Mouse (Mus musculus): ENCODE measurements around the gene Gm44503.

Gm44503 gene

DNA sequence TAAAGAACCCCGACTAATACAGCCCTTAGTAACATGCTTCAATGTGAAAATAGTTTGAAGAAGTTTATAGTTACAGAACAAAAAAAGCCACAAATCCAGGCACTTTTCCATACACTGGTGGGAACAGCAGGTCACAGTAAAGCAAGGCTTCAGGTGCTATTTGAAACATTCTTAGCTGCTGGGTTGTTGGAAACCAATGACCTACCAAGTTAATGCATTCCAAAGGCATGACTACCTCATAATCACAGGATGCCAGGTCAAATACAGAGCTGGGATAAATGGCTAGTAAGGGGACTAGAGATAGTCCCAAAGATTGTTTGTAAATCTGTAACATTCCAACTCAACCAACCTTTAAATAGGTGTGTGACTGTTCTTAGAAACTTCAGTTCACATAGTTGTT is 16.6 kb downstream of the Gm44503 start:
- DNase-seq: no peak

DNA sequence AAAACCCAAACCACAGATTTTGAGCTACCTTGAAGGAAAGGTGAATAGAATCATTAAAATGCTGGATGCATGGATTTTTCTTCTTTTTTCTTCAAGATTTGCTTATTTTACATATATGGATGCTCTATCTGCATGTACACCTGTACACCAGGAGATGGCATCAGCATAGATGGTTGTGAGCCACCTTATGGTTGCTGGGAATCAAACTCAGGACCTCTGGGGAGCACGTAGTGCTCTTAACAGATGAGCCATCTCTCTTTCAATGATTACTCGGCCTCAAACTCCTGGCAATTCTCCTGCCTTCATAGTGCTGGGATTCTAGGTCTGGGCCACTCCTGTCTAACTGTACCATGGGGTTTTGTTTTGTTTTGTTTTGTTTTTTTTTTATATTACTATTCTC is 24.4 kb downstream of the Gm44503 start:
- no peak for DNase-seq

DNA sequence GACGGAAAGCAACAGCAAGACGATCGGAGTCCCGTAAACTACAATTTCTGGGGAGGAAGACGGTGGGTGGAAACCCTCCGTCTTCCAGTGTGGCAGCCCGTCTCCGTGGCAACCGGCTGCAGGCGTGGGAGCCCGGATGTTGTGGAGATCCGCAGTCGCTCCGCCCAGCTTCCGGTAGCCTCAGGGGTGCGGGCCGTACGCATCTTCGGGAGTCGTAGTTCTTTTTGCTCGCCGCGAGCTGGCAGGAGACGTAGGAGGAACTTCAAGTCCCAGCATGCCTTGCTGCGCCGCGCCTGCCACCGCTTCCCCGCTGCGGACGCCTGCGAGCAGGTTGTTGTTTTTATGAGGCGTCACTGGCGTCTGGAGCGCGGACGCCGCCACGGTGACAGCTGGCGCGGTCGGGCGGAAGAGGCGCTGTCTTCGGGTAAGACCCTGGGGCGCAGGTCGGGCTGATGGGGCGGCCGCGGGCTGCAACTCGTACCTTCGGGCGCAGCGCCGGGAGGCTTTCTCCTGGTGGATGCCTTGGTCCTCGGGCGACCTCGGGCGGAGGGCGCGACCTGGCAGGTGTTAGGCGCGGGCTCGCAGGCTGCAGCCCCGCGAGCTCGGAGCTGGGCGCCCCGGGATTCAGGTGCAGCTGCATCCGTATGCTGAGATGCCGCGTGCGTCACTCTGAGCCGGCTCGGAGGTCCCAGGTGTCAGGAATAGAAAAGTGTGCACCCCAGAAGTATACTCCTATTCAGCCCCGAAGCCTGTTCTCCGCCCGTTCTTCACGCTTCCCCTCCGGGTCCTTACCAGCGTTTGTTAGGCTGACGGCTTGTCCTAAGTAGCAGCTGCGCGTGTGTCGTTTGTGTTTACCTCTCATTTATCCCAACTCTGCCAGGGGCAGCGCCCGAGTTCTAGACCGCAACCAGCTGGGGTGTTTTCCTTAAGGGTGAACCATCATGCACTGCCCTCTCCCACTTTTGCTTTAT is 26.9 kb downstream of the Gm44503 start, which contains the start of the genes Ccpg1os and Ccpg1:
TSS of gene Ccpg1os (minus strand) at position 133 of the 971 bp plus-strand sequence.
TSS of gene Ccpg1 (plus strand) at position 180 of the 971 bp plus-strand sequence.
- DNase-seq: peak; percentile 96

DNA sequence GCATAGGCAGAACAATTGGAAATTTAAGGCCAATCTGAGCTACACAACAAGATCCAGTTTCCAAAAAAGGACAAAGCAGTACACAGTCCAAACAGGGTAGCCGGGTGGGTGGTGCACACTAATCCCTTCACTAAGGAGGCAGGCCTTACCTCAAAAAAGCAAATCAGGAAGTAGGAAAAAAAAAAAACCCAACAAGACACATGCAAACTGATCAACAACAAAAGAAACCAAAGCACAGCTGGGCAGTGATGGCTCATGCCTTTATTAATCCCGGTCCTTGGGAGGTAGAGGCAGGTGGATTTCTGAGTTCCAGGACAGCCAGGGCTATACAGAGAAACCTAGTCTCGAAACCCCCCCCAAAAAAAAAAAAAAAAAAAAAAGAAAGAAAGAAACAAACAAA is 29.1 kb downstream of the Gm44503 start:
- no peak for DNase-seq

DNA sequence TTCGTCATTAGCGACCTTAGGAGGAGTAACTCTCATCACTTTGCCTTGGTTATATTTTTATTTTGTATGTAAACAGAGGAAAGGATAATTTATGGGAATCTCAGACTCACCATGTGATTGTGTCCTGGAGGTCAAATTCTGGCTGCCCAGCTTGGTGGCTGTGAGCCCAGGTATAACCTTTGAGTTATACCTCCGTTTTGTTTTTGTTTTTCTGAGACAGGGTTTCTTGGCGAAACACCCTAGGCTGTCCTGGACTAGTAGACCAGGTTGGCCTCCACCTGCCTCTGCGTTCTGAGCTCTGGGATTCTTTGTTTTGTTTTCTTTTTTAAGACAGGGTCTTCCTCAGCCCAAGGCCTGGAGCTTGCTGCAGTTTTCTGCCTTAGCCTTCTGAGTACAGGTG is 30.1 kb downstream of the Gm44503 start:
- no peak for DNase-seq

DNA sequence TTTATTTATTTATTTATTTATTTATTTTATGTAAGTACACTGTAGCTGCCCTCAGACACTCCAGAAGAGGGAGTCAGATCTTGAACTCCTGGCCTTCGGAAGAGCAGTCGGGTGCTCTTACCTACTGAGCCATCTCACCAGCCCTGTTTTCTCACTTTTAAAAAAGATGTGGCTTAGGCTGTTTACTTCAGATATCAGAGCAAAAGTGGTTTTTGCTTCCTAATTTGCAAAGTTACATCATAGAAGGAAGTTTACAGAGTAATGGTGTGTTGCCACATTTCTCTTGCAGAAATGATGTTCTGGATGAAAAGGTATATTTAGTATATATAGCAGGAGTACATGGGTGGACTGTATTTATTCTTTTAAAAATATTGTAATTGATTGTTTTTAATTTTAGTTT is 32.8 kb downstream of the Gm44503 start:
- DNase-seq: no peak

DNA sequence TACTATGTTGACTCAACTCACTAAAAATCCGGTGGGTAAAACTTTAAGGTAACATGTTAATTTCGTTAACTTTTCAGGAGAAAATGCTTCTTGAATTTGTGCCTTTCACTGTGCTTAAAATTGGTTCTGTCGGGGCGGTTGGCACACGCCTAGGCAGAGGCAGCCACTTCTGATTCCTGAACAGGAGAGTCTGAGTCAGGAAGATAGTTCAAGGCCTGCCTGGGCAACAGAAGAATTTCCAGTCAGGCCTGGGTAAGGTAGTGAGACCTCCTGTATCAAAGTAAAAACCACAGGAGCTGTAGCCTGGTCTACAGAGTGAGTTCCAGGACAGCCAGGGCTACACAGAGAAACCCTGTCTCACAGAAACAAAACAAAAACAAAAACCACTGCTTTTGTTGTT is 33.9 kb downstream of the Gm44503 start:
- DNase-seq: no peak

DNA sequence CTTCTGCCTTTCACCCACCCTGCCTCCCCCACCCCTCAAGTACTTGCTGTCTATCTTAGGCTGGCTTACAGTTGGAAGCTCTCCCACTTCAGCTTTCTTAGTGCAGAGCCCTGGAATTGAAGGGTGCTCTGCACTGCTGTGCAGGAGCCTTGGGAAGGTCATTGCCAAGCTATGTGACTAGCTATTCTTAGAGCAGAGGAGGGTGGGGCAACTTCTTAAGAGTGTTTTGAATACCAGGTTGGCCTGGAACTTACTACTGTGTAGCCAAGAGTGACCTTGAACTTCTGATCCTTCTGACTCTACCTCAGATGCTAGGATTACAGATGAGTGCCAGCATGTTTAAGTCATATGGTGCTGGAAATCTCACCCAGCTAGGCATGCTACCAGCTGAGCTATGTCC is 37.5 kb downstream of the Gm44503 start:
- DNase-seq: no peak

DNA sequence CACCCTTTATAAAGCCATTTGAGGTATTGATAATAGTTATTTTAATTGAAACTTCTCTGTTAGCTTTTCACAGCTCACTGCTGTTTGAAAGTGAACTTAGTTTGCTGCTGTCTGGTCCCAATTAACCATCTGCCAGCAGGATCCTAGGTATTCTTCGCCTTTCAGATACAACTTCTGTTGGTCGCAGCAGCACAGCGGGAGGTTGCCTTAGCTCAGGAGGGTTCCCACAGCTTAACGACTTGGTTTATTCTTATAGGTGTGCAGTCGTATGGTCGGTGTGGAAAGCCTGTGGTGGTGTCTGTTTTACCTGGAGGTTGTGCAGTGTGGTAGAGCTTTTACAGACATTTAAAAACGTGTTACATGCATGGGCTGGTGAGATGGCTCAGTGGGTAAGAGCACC is 38.2 kb downstream of the Gm44503 start:
- no peak for DNase-seq

DNA sequence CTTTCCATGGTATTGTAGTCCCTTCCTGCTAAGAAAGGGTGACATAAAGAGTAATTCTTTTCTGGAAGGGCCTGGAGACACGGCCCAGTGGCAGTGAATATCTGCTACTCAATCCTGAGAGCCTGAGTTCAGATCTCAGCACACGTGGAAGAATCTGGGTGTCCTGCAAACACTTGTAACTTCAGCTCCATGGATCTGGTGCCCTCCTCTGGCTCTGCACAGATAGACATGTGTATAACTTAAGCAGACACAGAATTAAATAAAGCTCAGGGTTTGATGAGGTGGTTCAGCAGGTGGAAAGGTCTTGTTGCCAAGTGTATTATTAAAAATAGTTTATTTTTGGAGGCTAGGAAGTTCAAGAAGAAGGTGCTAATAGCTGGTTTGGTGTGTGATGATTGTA is 41.8 kb downstream of the Gm44503 start:
- no peak for DNase-seq

DNA sequence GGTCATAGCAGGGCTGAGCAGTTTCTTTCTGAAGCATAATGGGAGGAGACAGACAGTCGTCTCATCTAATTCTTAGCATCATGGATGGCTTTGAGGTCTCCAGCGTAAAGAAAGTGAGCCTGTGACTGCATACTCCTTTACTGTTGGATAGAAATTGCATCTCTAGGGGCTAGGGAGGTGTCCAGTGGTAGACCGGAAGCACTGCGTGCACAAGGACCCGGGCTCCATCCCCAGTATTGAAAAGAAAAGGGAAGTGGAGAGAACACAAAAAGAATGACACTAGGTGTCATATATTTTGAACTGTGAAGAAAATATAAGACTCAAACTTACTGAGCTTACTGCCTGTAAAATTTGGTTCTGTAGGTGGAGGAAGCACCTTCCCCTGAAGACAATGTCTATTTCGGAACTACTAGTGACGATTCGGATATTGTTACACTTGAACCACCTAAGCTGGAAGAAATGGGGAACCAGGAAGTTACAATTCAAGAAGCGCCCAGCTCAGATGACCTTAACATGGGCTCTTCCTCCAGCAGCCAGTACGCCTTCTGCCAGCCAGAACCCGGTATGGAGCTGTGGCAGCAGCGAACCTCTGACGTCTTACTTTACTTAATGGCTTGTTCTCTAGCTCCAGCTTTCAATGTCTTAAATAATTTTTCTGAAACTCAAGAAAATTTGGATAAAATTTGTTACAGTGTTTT is 42.8 kb downstream of the Gm44503 start:
- no peak for DNase-seq

DNA sequence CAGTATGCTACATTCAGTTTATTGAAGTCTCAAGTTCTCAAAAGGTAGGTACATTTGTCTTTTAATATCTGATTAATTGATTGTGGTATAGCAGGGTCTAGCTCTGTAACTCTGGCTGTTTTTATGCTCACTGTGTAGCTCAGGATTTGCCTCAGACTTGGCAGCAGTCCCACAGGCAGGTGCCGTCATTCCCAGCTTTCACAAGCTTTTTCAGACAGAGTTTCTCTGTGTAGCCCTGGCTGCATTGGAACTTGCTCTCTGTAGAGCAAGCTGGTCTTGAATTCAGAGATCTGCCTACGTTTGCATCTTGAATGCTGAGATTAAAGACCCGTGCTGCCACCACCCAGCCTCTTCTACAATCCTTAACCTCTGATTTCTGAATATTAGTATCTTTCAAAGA is 43.5 kb downstream of the Gm44503 start:
- no peak for DNase-seq

DNA sequence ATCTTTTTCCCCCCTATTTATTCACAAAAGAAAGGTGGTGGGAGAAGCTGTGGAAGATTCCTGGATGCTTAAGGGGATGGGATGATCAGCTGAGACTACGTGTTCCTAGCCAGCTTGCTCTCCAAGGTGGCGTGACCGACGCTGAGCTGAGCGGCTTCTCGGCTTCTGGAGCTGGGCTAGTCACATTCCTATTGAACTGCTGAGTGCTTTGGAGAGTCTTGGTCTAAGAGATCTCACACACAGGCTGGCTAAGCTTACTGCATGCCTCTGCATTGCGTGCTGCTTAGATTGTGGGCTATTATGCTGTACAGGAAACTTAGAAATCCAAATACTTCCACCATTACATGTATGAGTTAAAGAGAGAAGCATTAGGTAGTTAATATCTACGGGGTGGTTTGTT is 45.4 kb downstream of the Gm44503 start:
- no peak for DNase-seq

DNA sequence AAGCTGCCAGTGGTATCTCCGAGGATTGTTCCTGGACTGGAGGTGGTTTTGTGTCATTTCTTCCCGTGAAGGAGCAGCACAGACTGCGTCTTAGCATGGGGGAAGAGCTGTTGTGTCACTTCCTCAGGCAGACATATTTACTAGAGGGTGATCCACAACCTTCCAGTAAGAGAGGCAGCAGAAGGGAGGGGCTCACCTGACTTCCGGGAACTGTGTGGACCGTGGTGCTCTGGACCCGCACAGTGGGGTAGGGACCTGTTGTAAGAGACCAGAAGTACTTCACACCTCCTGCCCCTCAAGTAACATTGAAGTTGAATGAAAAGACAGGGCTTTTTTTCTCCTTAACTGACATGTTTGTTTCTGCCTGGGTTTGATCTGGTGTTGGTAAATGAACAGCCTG is 46.5 kb downstream of the Gm44503 start:
- DNase-seq: no peak

DNA sequence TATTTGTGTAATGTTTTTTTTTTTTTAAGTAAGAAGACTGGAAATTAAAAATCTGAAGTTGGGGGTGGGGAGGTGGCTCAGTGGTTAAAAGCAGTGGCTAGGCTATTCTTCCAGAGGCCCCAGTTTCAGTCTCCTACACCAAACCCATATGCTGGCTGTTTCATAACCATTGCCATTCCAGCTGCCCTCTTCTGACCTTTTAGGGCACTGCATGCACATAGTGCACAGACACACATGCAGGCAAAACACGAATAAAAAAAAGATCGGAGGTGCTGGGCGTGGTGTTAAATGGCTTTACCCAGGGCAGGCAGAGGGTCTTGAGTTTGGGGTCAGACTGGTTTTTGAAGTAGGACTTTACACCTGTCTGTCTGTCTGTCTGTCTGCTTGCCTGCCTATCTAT is 47.5 kb downstream of the Gm44503 start:
- DNase-seq: no peak

DNA sequence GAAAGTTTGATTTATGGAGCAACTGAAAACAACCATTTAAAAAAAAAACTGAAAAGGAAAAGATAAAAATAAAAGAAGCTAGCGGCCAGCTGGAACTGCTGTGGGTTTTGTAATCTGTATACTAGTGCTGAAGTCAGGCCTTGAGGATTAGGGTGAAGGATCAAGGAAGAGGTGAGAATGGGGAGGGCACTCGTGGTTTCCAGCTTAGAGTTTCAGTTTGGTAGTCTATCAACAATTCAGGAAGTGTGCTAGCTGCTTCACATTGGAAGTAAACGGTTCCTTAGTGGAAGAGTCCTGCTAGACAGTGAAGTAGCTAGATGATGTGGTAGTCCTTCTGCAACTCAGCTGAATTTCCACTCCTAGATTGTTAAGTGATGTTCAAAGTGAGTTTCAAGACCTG is 49.7 kb downstream of the Gm44503 start:
- DNase-seq: no peak

DNA sequence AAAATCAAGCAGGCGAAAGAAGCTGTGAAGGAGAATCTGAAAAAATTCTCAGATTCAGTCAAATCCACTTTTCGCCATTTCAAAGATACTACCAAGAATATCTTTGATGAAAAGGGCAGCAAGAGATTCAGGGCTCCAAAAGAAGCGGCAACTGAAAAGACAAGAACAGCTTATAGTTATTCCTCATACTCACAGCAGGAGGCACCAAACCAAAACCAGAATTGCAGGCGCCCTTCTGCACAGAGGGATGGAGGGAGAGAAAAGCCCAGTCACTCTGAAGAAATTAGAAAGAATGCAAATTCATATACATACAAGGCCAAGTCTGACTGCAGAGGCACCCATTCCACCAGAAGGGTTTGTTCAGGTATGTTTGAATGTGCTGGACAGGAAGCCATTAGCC is 54.0 kb downstream of the Gm44503 start:
- DNase-seq: no peak

DNA sequence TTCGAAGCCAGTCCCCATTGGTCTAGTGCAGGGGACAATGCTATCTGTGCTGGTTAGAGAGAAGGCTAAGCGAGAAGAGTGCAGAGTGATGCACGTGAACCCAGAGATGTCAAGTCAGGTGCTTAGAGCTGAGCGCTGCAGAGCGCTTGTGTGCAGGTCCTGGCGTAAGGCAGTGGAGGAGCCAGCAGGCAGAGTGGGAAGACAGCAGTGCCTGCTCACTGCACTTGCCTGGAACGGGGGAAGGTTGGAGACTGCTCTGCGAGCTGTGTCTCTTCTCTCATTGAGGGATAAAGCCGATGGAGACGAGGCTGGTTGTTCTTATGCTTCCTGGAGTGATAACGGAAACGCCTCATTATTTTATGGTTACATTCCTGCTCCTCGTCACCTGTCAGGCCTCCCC is 56.1 kb downstream of the Gm44503 start:
- DNase-seq: no peak

DNA sequence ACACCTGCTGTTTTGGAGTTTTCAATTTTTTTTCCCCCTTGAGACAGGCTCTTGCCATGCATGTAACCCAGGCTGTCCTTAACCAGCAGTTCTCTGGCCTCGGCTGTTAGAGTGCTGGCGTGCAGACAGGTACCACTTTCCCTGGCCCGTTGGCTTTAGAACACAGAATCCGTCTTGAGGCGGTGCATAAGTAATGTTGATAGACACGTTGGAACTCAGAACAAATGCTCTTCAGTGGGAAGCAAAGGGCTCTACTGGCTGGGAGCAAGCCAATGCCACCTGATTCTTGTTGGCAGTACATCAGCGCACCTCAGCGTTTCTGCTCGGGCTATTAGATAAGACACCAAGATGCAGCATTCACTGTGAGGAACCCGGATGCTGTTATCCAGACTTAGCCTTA is 61.2 kb downstream of the Gm44503 start:
- no peak for DNase-seq

DNA sequence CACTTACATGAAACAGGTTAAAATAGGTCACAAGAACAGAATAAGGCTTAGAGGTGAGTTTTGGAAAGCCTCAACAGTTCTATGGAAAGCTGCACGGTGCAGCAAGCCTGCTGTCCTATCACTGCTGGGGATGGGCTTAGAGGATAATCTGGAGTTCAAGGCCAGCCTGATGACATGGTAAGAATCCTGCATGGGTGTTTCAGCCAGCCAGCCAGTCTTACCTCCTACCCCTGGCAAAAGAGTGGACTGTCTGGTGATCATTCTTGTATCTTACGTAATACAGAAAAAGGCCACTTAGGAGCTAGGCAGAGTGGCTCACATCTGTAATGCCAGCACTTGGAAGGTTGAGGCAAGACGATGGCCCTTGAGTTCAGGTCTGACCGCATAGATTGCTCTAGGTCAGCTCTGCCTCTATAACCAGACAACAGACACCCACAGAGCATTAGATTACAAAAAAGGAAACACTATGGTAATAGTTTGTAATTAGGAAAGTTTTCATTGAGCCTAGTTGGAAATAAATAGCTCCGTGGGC is 62.0 kb downstream of the Gm44503 start:
- no peak for DNase-seq

DNA sequence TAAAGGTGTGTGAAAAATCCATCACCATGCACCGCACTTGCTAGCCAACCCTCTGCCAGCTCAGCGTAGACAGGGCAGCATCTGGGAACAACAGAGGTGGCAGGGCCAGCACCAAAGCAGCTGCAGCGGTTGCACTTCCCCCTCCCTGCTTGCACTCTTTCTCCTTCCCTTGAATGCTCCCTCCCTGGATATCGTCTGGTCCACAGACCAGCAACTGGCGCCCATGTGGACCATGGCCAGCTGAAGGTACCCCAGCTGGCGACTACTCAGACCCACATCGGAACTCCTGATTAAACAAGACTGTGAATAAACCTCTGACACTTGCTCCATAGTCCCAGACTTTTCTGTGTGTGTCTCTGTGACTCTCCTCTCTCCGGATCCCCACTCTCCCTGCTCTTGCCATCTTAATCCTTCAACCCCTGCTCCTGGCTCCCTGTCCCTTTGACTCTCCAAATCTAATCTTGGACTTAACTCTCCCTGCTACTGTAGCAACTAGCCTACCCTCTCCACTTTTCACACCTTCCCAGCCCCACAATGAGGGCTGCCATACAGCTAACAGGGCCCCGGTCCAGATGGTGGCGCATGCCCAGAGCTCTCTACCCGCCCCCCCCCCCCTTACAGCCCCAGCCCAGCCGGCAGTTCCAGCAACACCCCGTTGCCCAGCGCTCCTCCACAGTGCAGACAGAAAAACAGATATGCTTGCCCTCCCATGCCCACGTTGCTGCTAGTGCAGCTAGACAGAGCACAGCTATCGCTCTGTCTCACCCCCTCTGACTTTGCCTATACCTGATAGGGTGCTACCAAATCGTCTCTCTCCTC is 67.4 kb downstream of the Gm44503 start:
- DNase-seq: peak; percentile 31

DNA sequence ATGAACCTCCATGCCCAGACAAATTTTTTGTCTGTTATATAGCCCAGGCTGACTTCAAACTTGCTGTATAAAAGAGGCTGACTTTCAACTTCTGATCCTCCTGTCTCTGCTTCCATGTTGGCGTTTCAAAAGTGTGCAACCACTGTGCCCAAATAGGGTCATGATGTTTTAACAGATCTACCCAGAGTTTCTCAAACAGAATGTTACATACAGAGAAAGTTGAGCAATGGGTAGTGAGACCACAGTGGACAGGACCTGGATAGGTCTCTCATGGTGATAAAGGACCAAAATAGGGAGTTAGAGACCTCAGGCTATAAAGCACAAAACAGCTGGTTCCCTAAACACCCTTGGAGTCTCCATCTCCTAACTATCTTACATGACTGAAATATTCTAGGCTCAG is 71.8 kb downstream of the Gm44503 start:
- DNase-seq: no peak

DNA sequence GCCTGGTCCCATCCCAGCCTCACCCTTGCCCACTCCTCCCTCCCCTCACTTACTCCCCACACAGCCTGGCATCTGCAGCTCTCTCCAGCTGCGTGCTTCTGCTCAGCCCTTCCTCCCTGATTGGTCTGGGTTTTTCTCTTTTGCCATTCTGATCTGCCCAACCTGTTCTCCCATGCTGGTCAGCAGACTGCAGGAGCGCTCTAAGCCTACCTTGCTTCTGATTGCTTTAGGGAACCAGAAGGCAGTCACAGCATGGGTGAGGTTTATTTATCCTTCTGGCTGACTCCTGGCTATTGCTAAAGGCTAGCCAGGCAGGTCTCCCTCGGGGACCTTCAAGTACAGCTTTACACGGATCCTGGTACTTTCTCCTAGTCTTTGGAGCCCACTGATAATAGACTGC is 72.8 kb downstream of the Gm44503 start:
- no peak for DNase-seq
